Comparison of ENCODE assay signal across 7 mouse cellular contexts in the genomic region with DNA sequence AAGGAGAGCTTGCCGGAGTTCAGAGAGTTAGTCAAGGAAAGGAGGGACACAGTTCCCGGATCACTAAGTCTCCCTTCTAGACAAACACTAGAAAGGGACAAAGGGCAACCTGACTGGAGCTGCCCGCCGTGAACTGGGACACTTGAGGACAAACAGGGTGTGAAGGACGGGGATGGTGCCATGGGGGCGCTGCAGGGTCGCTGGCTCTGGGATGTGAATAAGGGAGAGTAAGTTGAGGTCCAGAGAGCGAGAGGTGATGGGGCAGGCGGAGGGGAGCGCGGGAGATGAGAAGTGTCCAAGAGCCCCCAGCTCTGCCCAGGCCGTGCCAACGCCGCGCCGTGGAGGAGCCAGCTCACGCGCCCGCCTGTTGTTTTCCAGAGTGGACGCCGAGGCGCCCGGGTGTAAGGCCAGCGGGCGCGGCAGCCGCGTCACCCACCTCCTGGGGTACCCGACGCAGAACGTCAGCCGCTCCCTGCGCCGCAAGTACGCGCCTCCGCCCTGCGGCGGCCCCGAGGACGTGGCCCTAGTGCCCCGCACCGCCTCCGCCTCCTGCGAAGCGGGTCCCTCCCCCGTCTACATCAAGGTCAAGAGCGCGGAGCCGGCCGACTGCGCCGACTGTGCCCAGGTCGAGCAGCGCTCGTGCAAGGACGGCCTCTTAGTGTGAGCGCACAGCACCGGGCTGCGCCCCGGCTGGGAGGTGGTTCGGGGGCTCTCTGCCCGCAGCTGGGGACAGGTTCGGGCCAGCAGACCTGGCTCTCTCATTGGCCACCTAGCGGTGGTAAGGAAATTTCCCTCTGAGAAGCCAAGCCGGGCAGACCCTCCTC. TPM values are rescaled to one million over a fixed set of nuclear protein-coding genes. Genes with fewer than 3 reads are reported as not detected.
DNase-seq lines count a peak whose midpoint lies in the region; ATAC-seq and TF ChIP-seq lines count a peak whose summit lies in the region.

No protein-coding gene starts in this region.

- H3K27me3 ChIP-seq in embryonic facial prominence, embryonic 10.5 days (replicated peaks; ENCODE audit: low read depth, poor library complexity, severe bottlenecking): peaks cover 78% of the 10 kb centered on the region
- H3K27me3 ChIP-seq in heart, adult 2 months (ENCODE audit: control insufficient read depth, insufficient read depth, low read length): no peaks in the 10 kb centered on the region
- H3K27me3 ChIP-seq in limb, embryonic 11.5 days (ENCODE audit: control insufficient read depth, insufficient read depth, low read length): peaks cover 29% of the 10 kb centered on the region
- peaks cover 58% of the 10 kb centered on the region for H3K27me3 ChIP-seq in midbrain, embryonic 12.5 days
- 0 out of 2 replicates have a peak, but pooled peaks cover 2% of the 10 kb centered on the region for H3K27me3 ChIP-seq in small intestine, adult 2 months (ENCODE audit: control insufficient read depth, insufficient read depth, low read length)

- H3K27ac ChIP-seq in embryonic facial prominence, embryonic 10.5 days (replicated peaks): peak overlapping the region; percentile 81
- peak overlapping the region; percentile 84 for H3K27ac ChIP-seq in heart, adult 2 months
- no peak overlapping the region for H3K27ac ChIP-seq in limb, embryonic 11.5 days (replicated peaks; ENCODE audit: low read depth, low read length)
- H3K27ac ChIP-seq in midbrain, embryonic 12.5 days (replicated peaks): no peak overlapping the region
- H3K27ac ChIP-seq in small intestine, adult 2 months (ENCODE audit: insufficient read depth, low read depth, low read length): peak overlapping the region; percentile 56

- peak overlapping the region; percentile 79 for H3K4me2 ChIP-seq in limb, embryonic 11.5 days (ENCODE audit: low read depth, severe bottlenecking)
- H3K4me2 ChIP-seq in midbrain, embryonic 12.5 days (replicated peaks): peak overlapping the region; percentile 97

- H3K4me1 ChIP-seq in embryonic facial prominence, embryonic 10.5 days: peaks cover 27% of the 10 kb centered on the region
- peaks cover 6% of the 10 kb centered on the region for H3K4me1 ChIP-seq in heart, adult 2 months (ENCODE audit: control insufficient read depth, insufficient read depth, low read length)
- H3K4me1 ChIP-seq in limb, embryonic 11.5 days (ENCODE audit: control insufficient read depth, insufficient read depth, low read length): peaks cover 11% of the 10 kb centered on the region; the same call in 1 of the 2 replicates
- H3K4me1 ChIP-seq in midbrain, embryonic 12.5 days: peaks cover 19% of the 10 kb centered on the region
- H3K4me1 ChIP-seq in small intestine, adult 2 months (ENCODE audit: control insufficient read depth, insufficient read depth, insufficient read length, low read length): peaks cover 12% of the 10 kb centered on the region

- intact Hi-C loops in heart, adult 2 months (cut with DNase I): loop anchor here (1.0 to 5.0 kb wide), 3 partner anchors 35 to 151 kb away; a partner anchor contains a TSS

- H3K36me3 ChIP-seq in embryonic facial prominence, embryonic 10.5 days (replicated peaks): no peaks in the 10 kb centered on the region
- no peaks in the 10 kb centered on the region for H3K36me3 ChIP-seq in heart, adult 2 months (ENCODE audit: control insufficient read depth, insufficient read depth, low read length)
- no peaks in the 10 kb centered on the region for H3K36me3 ChIP-seq in limb, embryonic 11.5 days (ENCODE audit: control insufficient read depth, insufficient read depth, low read length)
- H3K36me3 ChIP-seq in midbrain, embryonic 12.5 days: no peaks in the 10 kb centered on the region
- H3K36me3 ChIP-seq in small intestine, adult 2 months (ENCODE audit: control insufficient read depth, insufficient read depth, low read length): no peaks in the 10 kb centered on the region

- peak; percentile 82 for DNase-seq in adrenal gland, postnatal 10 days
- DNase-seq in embryonic facial prominence, embryonic 10.5 days (ENCODE audit: low spot score): peak; percentile 86
- peak; percentile 85 for DNase-seq in heart, adult 2 months
- DNase-seq in kidney, adult 18-20 months: peak; percentile 84
- peak; percentile 83 for DNase-seq in limb, embryonic 11.5 days (ENCODE audit: low spot score)

- peak; percentile 33; the same call in 1 of the 2 replicates for TF ChIP-seq POLR2A in heart, adult 2 months (IDR thresholded peaks at IDR 0.05; ENCODE audit: insufficient read depth, low read depth, low read length)
- TF ChIP-seq POLR2A in small intestine, adult 2 months (IDR thresholded peaks at IDR 0.05; ENCODE audit: low read depth, low read length): no peak; the same call in 1 of the 2 replicates

- TF ChIP-seq CTCF in heart, adult 2 months (IDR thresholded peaks at IDR 0.05): peak; percentile 87
- peak; percentile 67; the same call in 1 of the 2 replicates for TF ChIP-seq CTCF in small intestine, adult 2 months (IDR thresholded peaks at IDR 0.05; ENCODE audit: extremely low read depth, insufficient read length, insufficient replicate concordance, low read depth, low read length)

- peak; percentile 88 for ATAC-seq in limb, embryonic 11.5 days (ENCODE audit: insufficient number of reproducible peaks, low FRiP score, low TSS enrichment, low read depth)
- peak; percentile 91 for ATAC-seq in midbrain, embryonic 12.5 days (ENCODE audit: low FRiP score, low read depth)

- TF ChIP-seq EP300 in heart, adult 2 months (IDR thresholded peaks at IDR 0.05; ENCODE audit: insufficient read depth, low read depth, low read length): no peak

- H3K4me3 ChIP-seq in embryonic facial prominence, embryonic 10.5 days: peak overlapping the region; percentile 72
- H3K4me3 ChIP-seq in heart, adult 2 months: peak overlapping the region; percentile 87
- H3K4me3 ChIP-seq in limb, embryonic 11.5 days (ENCODE audit: low read depth, low read length): peak overlapping the region; percentile 54
- H3K4me3 ChIP-seq in midbrain, embryonic 12.5 days: peak overlapping the region; percentile 65
- peak overlapping the region; percentile 74 for H3K4me3 ChIP-seq in small intestine, adult 2 months (ENCODE audit: low read depth, low read length)

- under 1% methylated on average over 66 of the region's 66 CpGs for WGBS in embryonic facial prominence, embryonic 10.5 days
- WGBS in heart, adult 2 months: under 1% methylated on average over 66 of the region's 66 CpGs
- under 1% methylated on average over 64 of the region's 66 CpGs for WGBS in limb, embryonic 11.5 days
- WGBS in midbrain, embryonic 12.5 days: under 1% methylated on average over 59 of the region's 66 CpGs
- WGBS in small intestine, adult 2 months: under 1% methylated on average over 66 of the region's 66 CpGs

- no peaks in the 10 kb centered on the region for H3K9me3 ChIP-seq in embryonic facial prominence, embryonic 10.5 days
- H3K9me3 ChIP-seq in limb, embryonic 11.5 days (ENCODE audit: control insufficient read depth, low read length): no peaks in the 10 kb centered on the region
- no peaks in the 10 kb centered on the region for H3K9me3 ChIP-seq in midbrain, embryonic 12.5 days

- H3K79me2 ChIP-seq in heart, adult 2 months (replicated peaks; ENCODE audit: control insufficient read depth, insufficient read depth, low read length): no peaks in the 10 kb centered on the region

- peak overlapping the region; percentile 83 for H3K9ac ChIP-seq in heart, adult 2 months (ENCODE audit: low read depth, low read length)
- peak overlapping the region; percentile 54 for H3K9ac ChIP-seq in limb, embryonic 11.5 days (ENCODE audit: low read length)
- peak overlapping the region; percentile 57 for H3K9ac ChIP-seq in midbrain, embryonic 12.5 days (replicated peaks)

RNA-seq across cellular contexts. Expression of a gene that starts 7.1 kb away (rescaled TPM):
- under 1 TPM; 0.24 to 0.30 TPM for total RNA-seq in adrenal gland, postnatal 10 days (2021)
- polyA plus RNA-seq in embryonic facial prominence, embryonic 10.5 days (2016; fragmentation: Nextera tagmentation; extraction: Ambion mirVana): 0.12 TPM in 1 of 2 replicates, not detected in the other
- not detected for total RNA-seq in heart, adult 2 months (2021)
- polyA plus RNA-seq in heart, adult 2 months (2012; rRNA removed): not detected in 2 replicates
- 0.14 TPM in 1 of 2 replicates, not detected in the other for polyA plus RNA-seq in limb, embryonic 11.5 days (2014; fragmentation: Nextera tagmentation; extraction: Ambion mirVana)
- polyA plus RNA-seq in midbrain, embryonic 12.5 days (2016; fragmentation: Nextera tagmentation; extraction: Ambion mirVana): 0.15 TPM in 1 of 2 replicates, not detected in the other
- 0.35 and 1.0 TPM in 2 replicates for polyA plus RNA-seq in small intestine, adult 2 months (2012; rRNA removed)

RNA-seq across cellular contexts. Expression of a gene that starts 27.5 kb away (rescaled TPM):
- under 1 TPM in 1 of 2 experiments, not detected in 1; 0.58 TPM for total RNA-seq in adrenal gland, postnatal 10 days (2021)
- polyA plus RNA-seq in embryonic facial prominence, embryonic 10.5 days (2016; fragmentation: Nextera tagmentation; extraction: Ambion mirVana): not detected in 2 replicates
- under 1 TPM; 0.30 to 0.34 TPM for total RNA-seq in heart, adult 2 months (2021)
- 0.97 and 1.3 TPM in 2 replicates for polyA plus RNA-seq in heart, adult 2 months (2012; rRNA removed)
- 0.08 and 0.18 TPM in 2 replicates for polyA plus RNA-seq in limb, embryonic 11.5 days (2014; fragmentation: Nextera tagmentation; extraction: Ambion mirVana)
- not detected in 2 replicates for polyA plus RNA-seq in midbrain, embryonic 12.5 days (2016; fragmentation: Nextera tagmentation; extraction: Ambion mirVana)
- polyA plus RNA-seq in small intestine, adult 2 months (2012; rRNA removed): 3.1 and 4.4 TPM in 2 replicates

RNA-seq across cellular contexts. Expression of a gene that starts 39.5 kb away (rescaled TPM):
- not detected for total RNA-seq in adrenal gland, postnatal 10 days (2021)
- polyA plus RNA-seq in embryonic facial prominence, embryonic 10.5 days (2016; fragmentation: Nextera tagmentation; extraction: Ambion mirVana): 0.25 TPM in 1 of 2 replicates, not detected in the other
- total RNA-seq in heart, adult 2 months (2021): not detected
- not detected in 2 replicates for polyA plus RNA-seq in heart, adult 2 months (2012; rRNA removed)
- 1.1 and 1.7 TPM in 2 replicates for polyA plus RNA-seq in limb, embryonic 11.5 days (2014; fragmentation: Nextera tagmentation; extraction: Ambion mirVana)
- polyA plus RNA-seq in midbrain, embryonic 12.5 days (2016; fragmentation: Nextera tagmentation; extraction: Ambion mirVana): 0.31 TPM in 1 of 2 replicates, not detected in the other
- not detected in 2 replicates for polyA plus RNA-seq in small intestine, adult 2 months (2012; rRNA removed)

RNA-seq across cellular contexts. Expression of a gene that starts 42.3 kb away (rescaled TPM):
- total RNA-seq in adrenal gland, postnatal 10 days (2021): 1 to 10 TPM in 1 of 2 experiments, under 1 TPM in 1; 0.96 to 2.6 TPM
- 1.3 TPM in 2 replicates for polyA plus RNA-seq in embryonic facial prominence, embryonic 10.5 days (2016; fragmentation: Nextera tagmentation; extraction: Ambion mirVana)
- under 1 TPM; 0.39 to 0.52 TPM for total RNA-seq in heart, adult 2 months (2021)
- 0.26 and 0.53 TPM in 2 replicates for polyA plus RNA-seq in heart, adult 2 months (2012; rRNA removed)
- 0.68 and 1.3 TPM in 2 replicates for polyA plus RNA-seq in limb, embryonic 11.5 days (2014; fragmentation: Nextera tagmentation; extraction: Ambion mirVana)
- 1.2 TPM in 2 replicates for polyA plus RNA-seq in midbrain, embryonic 12.5 days (2016; fragmentation: Nextera tagmentation; extraction: Ambion mirVana)
- 0.29 and 1.3 TPM in 2 replicates for polyA plus RNA-seq in small intestine, adult 2 months (2012; rRNA removed)

Comparison
In these comparisons a context has a peak if more than half of its experiments do, and no peak if none do; other contexts are left out.
1. H3K27ac ChIP-seq: peak in embryonic facial prominence, embryonic 10.5 days (single experiment), heart, adult 2 months (single experiment) and small intestine, adult 2 months (single experiment); none in limb, embryonic 11.5 days (single experiment) and midbrain, embryonic 12.5 days (single experiment).
2. Peak in every context shown above with its lines, with median percentiles within 50 percentile points of each other: DNase-seq, H3K4me3 ChIP-seq and H3K9ac ChIP-seq.